Mouse (Mus musculus): Measurements from ENCODE around the gene Mettl16.

GRCm38 (mm10) chr11:74841366-74841765, 70.7 kb downstream of the Mettl16 start:
- TF ChIP-seq POLR2A (IDR thresholded peaks at IDR 0.05; ENCODE audit: insufficient read length, low read depth) (peak; percentile 6), CEBPB (IDR thresholded peaks at IDR 0.05; ENCODE audit: insufficient read depth, poor library complexity, severe bottlenecking) (no peak), MAX (IDR thresholded peaks at IDR 0.05; ENCODE audit: low read depth) (no peak)
